Mouse (Mus musculus) limb, embryonic 14.5 days (tissue): ENCODE data around the gene Sectm1a. TPM values are rescaled to one million over a fixed set of nuclear protein-coding genes. Genes with fewer than 3 reads are reported as not detected.

ENCODE experiments used
- ATAC-seq: fragments of 200-750 bp; cut with Nextera tagmentation; 2 replicates; pipeline ENCODE4 v1.8.0; 2017; ENCODE audit warnings: low read depth, moderate number of reproducible peaks, moderate TSS enrichment; ENCODE audit not compliant: low FRiP score
- DNase-seq: peaks from one replicate; pipeline ENCODE4 v3.0.0-alpha.2; 2015; ENCODE audit warnings: low spot score
- H3K27ac ChIP-seq: fragments of 300-500 bp; sonication (generic); replicated peaks from 2 replicates; pipeline ENCODE4 v1.5.1; 2014; ENCODE audit warnings: low read depth, mild to moderate bottlenecking, low read length, moderate library complexity, mixed read lengths
- H3K27me3 ChIP-seq: fragments of 300-500 bp; sonication (generic); 2 replicates; pipeline ENCODE4 v1.6.1; 2014; ENCODE audit warnings: low read length, mixed read lengths; ENCODE audit not compliant: control insufficient read depth, insufficient read depth
- H3K36me3 ChIP-seq: fragments of 300-500 bp; sonication (generic); 2 replicates; pipeline ENCODE4 v1.6.1; 2014; ENCODE audit warnings: mild to moderate bottlenecking, low read length, moderate library complexity, mixed read lengths; ENCODE audit not compliant: control insufficient read depth, insufficient read depth
- H3K4me1 ChIP-seq: fragments of 300-500 bp; sonication (generic); 2 replicates; pipeline ENCODE4 v1.6.1; 2014; ENCODE audit warnings: antibody characterized with exemption, low read length, mixed read lengths; ENCODE audit not compliant: control insufficient read depth, insufficient read depth
- H3K4me2 ChIP-seq: fragments of 300-500 bp; sonication (generic); replicated peaks from 2 replicates; pipeline ENCODE4 v1.6.1; 2014; ENCODE audit warnings: low read depth, mild to moderate bottlenecking, low read length, moderate library complexity; ENCODE audit not compliant: severe bottlenecking
- H3K4me3 ChIP-seq: fragments of 300-500 bp; sonication (generic); replicated peaks from 2 replicates; pipeline ENCODE4 v1.5.1; 2014; ENCODE audit warnings: low read length
- H3K9ac ChIP-seq: fragments of 300-500 bp; sonication (generic); 2 replicates; pipeline ENCODE4 v1.6.1; 2014; ENCODE audit warnings: mild to moderate bottlenecking, low read depth, low read length, moderate library complexity; ENCODE audit not compliant: severe bottlenecking
- H3K9me3 ChIP-seq: fragments of 300-500 bp; sonication (generic); 2 replicates; pipeline ENCODE4 v1.6.1; 2016; ENCODE audit warnings: low read length; ENCODE audit not compliant: control insufficient read depth
- POLR2A ChIP-seq: fragments of 200-500 bp; IDR thresholded peaks from 2 replicates; pipeline ENCODE4 v1.8.0; 2012; ENCODE audit warnings: inconsistent platforms, mild to moderate bottlenecking, moderate library complexity, borderline replicate concordance; ENCODE audit not compliant: insufficient read depth, insufficient read length; ENCODE audit errors: extremely low read depth
- WGBS: fragments of 180-500 bp; shearing (Covaris S2); extraction: QIAGEN DNeasy Blood & Tissue Kit; methylation state at CpG from one replicate; pipeline ENCODE4 v1.1.7; 2014; 5-methylcytosine and 5-hydroxymethylcytosine counted together
- polyA plus RNA-seq, 2 experiments: library from polyadenylated mRNA; depleted of rRNA in 1 of 2; stranded (reverse) in 1 of 2; unstranded in 1 of 2; fragments of >200 nt; fragmentation: Nextera tagmentation in 1 of 2; extraction: Ambion mirVana in 1 of 2; gene quantifications; 2 replicates each; pipeline versions ENCODE4 v1.2.1 to v1.2.3; 2012 to 2014

Sectm1a gene
- polyA plus RNA-seq, 2 experiments: 1.2 to 1.3 TPM

GRCm38 (mm10) chr11:121056536-121057236, 24.3 kb downstream of the Sectm1a start:
- H3K27me3 ChIP-seq: no peaks in the 10 kb centered on the region
- H3K27ac ChIP-seq: no peak overlapping the region
- no peaks in the 10 kb centered on the region for H3K4me1 ChIP-seq
- H3K4me2 ChIP-seq: no peak overlapping the region
- no peak for DNase-seq
- H3K36me3 ChIP-seq: no peaks in the 10 kb centered on the region
- no peaks in the 10 kb centered on the region for H3K9me3 ChIP-seq
- ATAC-seq: no peak
- TF ChIP-seq POLR2A: no peak
- WGBS: 54% methylated on average over 7 of the region's 7 CpGs
- no peak overlapping the region for H3K4me3 ChIP-seq
- peak overlapping the region; percentile 36; the same call in 1 of the 2 replicates for H3K9ac ChIP-seq

GRCm38 (mm10) chr11:121053536-121053935, 27.5 kb downstream of the Sectm1a start:
- TF ChIP-seq POLR2A: no peak
- no peak overlapping the region for H3K9ac ChIP-seq
- H3K4me2 ChIP-seq: no peak overlapping the region
- no peaks in the 10 kb centered on the region for H3K9me3 ChIP-seq
- ATAC-seq (peak; percentile 71; the same call in 1 of the 2 replicates), DNase-seq (peak; percentile 75)
- 12% methylated on average over 8 of the region's 8 CpGs for WGBS
- H3K36me3 ChIP-seq: no peaks in the 10 kb centered on the region
- no peak overlapping the region for H3K27ac ChIP-seq
- no peaks in the 10 kb centered on the region for H3K4me1 ChIP-seq
- H3K4me3 ChIP-seq: no peak overlapping the region
- H3K27me3 ChIP-seq: no peaks in the 10 kb centered on the region

- ATAC-seq (no peak), DNase-seq (no peak)
- H3K4me3 ChIP-seq: no peak overlapping the region
- H3K4me2 ChIP-seq: no peak overlapping the region
- H3K9ac ChIP-seq: no peak overlapping the region
- TF ChIP-seq POLR2A: no peak
- H3K4me1 ChIP-seq: no peaks in the 10 kb centered on the region
- no peaks in the 10 kb centered on the region for H3K36me3 ChIP-seq
- H3K27me3 ChIP-seq: no peaks in the 10 kb centered on the region
- no peaks in the 10 kb centered on the region for H3K9me3 ChIP-seq
- WGBS: 59% methylated on average over 4 of the region's 4 CpGs
- H3K27ac ChIP-seq: no peak overlapping the region
Measured at GRCm38 (mm10) chr11:121052387-121052786, 28.6 kb downstream of the Sectm1a start.

- DNase-seq (no peak), ATAC-seq (no peak)
- Histone ChIP-seq H3K9me3 (no peaks in the 10 kb centered on the region), H3K4me3 (no peak overlapping the region), H3K27me3 (no peaks in the 10 kb centered on the region), H3K36me3 (no peaks in the 10 kb centered on the region), H3K4me2 (no peak overlapping the region), H3K4me1 (no peaks in the 10 kb centered on the region), H3K9ac (no peak overlapping the region), H3K27ac (no peak overlapping the region)
- no peak for TF ChIP-seq POLR2A
- 62% methylated on average over 1 of the region's 1 CpGs for WGBS
Measured at GRCm38 (mm10) chr11:121051793-121052192, 29.2 kb downstream of the Sectm1a start.

GRCm38 (mm10) chr11:121049840-121050239, 31.2 kb downstream of the Sectm1a start:
- H3K9me3 ChIP-seq: no peaks in the 10 kb centered on the region
- no peak for DNase-seq
- H3K4me3 ChIP-seq: no peak overlapping the region

More at GRCm38 (mm10) chr11:121049840-121050239, 31.2 kb downstream of the Sectm1a start:
- no peaks in the 10 kb centered on the region for H3K4me1 ChIP-seq
- WGBS: 61% methylated on average over 1 of the region's 1 CpGs
- H3K27ac ChIP-seq: no peak overlapping the region
- H3K4me2 ChIP-seq: no peak overlapping the region
- no peak for ATAC-seq
- no peak for TF ChIP-seq POLR2A
- H3K27me3 ChIP-seq: no peaks in the 10 kb centered on the region
- H3K36me3 ChIP-seq: no peaks in the 10 kb centered on the region
- no peak overlapping the region for H3K9ac ChIP-seq
